Mouse (Mus musculus) liver, embryonic 15.5 days (tissue): Measurements from ENCODE around the gene Metap1. TPM values are rescaled to one million over a fixed set of nuclear protein-coding genes. Genes with fewer than 3 reads are reported as not detected.

Experiments used
- ATAC-seq: fragments of 200-750 bp; cut with Nextera tagmentation; 2 replicates; pipeline ENCODE4 v1.8.0; 2017; ENCODE audit warnings: moderate number of reproducible peaks, mild to moderate bottlenecking, moderate library complexity; ENCODE audit not compliant: insufficient read depth
- H3K27ac ChIP-seq: fragments of 300-500 bp; sonication (generic); replicated peaks from 2 replicates; pipeline ENCODE4 v1.5.1; 2015; ENCODE audit warnings: mild to moderate bottlenecking, inconsistent platforms
- H3K27me3 ChIP-seq: fragments of 300-500 bp; sonication (generic); 2 replicates; pipeline ENCODE4 v1.6.1; 2015; ENCODE audit warnings: mild to moderate bottlenecking, inconsistent platforms
- H3K36me3 ChIP-seq: fragments of 300-500 bp; sonication (generic); replicated peaks from 2 replicates; pipeline ENCODE4 v1.6.1; 2015; ENCODE audit warnings: moderate library complexity, mild to moderate bottlenecking, inconsistent platforms
- H3K4me1 ChIP-seq: fragments of 300-500 bp; sonication (generic); replicated peaks from 2 replicates; pipeline ENCODE4 v1.6.1; 2015; ENCODE audit warnings: inconsistent platforms
- H3K4me2 ChIP-seq: fragments of 300-500 bp; sonication (generic); 2 replicates; pipeline ENCODE4 v1.6.1; 2015; ENCODE audit warnings: moderate library complexity, mild to moderate bottlenecking, inconsistent platforms
- H3K4me3 ChIP-seq: fragments of 300-500 bp; sonication (generic); replicated peaks from 2 replicates; pipeline ENCODE4 v1.5.1; 2015; ENCODE audit warnings: mild to moderate bottlenecking, inconsistent platforms
- H3K9ac ChIP-seq: fragments of 300-500 bp; sonication (generic); 2 replicates; pipeline ENCODE4 v1.6.1; 2015; ENCODE audit warnings: moderate library complexity, mild to moderate bottlenecking, inconsistent platforms
- H3K9me3 ChIP-seq: fragments of 300-500 bp; sonication (generic); replicated peaks from 2 replicates; pipeline ENCODE4 v1.6.1; 2016; ENCODE audit warnings: inconsistent platforms
- WGBS: fragments of 180-500 bp; shearing (Covaris S2); methylation state at CpG from one replicate; pipeline ENCODE4 v1.1.7; 2015; ENCODE audit warnings: mixed read lengths; ENCODE audit not compliant: insufficient replicate concordance; 5-methylcytosine and 5-hydroxymethylcytosine counted together
- polyA plus RNA-seq: library from polyadenylated mRNA; unstranded; fragments of >200 nt; fragmentation: Nextera tagmentation; extraction: Ambion mirVana; gene quantifications from 2 replicates; pipeline ENCODE4 v1.2.1, GENCODE M21; 2015

The Metap1 gene
- polyA plus RNA-seq, 1 experiment from 2014 or later: 20.8 TPM

- H3K27me3 ChIP-seq: no peaks in the 10 kb centered on the region
- no peak overlapping the region for H3K4me2 ChIP-seq
- no peak overlapping the region for H3K9ac ChIP-seq
- H3K4me1 ChIP-seq: peaks cover 10% of the 10 kb centered on the region
- no peak for ATAC-seq
- H3K4me3 ChIP-seq: no peak overlapping the region
- no peaks in the 10 kb centered on the region for H3K36me3 ChIP-seq
- no peak overlapping the region for H3K27ac ChIP-seq
- WGBS: 69% methylated on average over 15 of the region's 15 CpGs
- no peaks in the 10 kb centered on the region for H3K9me3 ChIP-seq
Observed at GRCm38 (mm10) chr3:138499854-138500740, 10.8 kb upstream of the Metap1 start.

DNA sequence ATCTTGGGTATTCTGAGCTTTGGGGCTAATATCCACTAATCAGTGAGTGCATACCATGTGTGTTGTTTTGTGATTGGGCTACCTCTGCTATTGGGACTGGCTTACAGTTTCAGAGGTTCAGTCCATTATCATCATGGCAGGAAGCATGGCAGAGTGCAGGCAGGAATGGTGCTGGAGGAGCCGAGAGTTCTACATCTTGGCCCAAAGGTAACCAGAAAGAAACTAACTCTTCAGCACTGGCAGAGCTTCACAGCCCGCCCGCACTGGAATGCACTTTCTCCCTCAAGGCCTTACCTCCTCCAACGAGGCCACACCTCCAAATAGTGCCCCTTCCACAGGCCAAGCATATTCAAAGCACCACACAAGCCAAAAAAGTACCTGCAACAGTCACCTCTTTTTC, 9.4 kb upstream of the Metap1 start:
- 57% methylated on average over 4 of the region's 4 CpGs for WGBS
- Histone ChIP-seq H3K4me1 (peaks cover 19% of the 10 kb centered on the region), H3K9ac (no peak overlapping the region), H3K4me3 (no peak overlapping the region), H3K36me3 (no peaks in the 10 kb centered on the region), H3K27ac (no peak overlapping the region), H3K4me2 (no peak overlapping the region), H3K9me3 (no peaks in the 10 kb centered on the region), H3K27me3 (no peaks in the 10 kb centered on the region)
- no peak for ATAC-seq

DNA sequence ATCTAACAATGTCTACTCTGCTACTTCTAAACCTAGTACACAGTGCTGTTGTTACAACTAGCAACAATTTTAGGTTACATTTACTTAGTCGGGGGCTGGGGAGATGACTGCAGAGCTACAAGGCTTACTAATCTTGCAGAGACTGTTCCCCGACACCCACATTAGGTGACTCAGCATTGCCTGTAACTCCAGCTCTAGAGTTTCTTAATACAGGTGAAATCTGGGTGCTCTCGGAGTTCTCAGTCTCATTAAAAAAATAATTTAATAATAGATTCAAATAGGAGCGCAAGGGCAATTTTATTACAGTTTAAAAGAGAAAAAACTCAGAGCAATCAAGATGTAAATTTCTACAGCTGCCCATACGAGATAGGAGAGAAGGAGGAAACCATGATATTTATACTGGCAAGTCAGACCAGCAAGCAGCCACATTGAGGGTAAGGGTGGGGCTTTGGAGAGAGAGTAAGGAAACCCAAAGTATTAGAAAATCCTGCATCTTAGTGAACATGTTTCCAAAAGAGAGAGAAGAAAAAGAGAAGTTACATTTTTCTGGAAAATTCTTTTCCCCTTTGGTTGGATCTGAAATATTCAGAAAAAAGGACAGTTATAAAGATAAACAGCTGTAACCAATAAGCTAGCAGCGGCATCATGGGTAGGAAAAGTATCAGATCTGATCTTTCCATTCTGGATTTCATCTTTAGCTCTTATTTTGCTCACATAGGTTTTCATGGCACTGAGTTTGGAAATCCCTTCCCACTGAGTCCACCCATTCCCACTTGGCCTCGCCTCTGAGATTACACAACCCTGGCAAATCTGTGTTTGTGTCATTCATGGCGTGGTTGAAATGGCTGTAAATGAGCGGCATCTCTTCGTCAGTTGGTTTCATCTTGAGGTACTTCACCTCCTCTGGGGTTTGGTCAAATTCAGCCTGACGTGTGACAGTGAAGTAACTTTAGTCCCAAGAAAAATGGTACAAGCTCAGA, 6.1 kb upstream of the Metap1 start:
- peak overlapping the region; percentile 41 for H3K4me2 ChIP-seq
- H3K27ac ChIP-seq: no peak overlapping the region
- no peaks in the 10 kb centered on the region for H3K36me3 ChIP-seq
- no peak overlapping the region for H3K9ac ChIP-seq
- H3K4me3 ChIP-seq: no peak overlapping the region
- peaks cover 19% of the 10 kb centered on the region for H3K4me1 ChIP-seq
- no peaks in the 10 kb centered on the region for H3K9me3 ChIP-seq
- no peaks in the 10 kb centered on the region for H3K27me3 ChIP-seq
- WGBS: 29% methylated on average over 11 of the region's 11 CpGs
- ATAC-seq: peak; percentile 63

GRCm38 (mm10) chr3:138494565-138494964, 5.2 kb upstream of the Metap1 start:
- no peak for ATAC-seq
- Histone ChIP-seq H3K27me3 (no peaks in the 10 kb centered on the region), H3K27ac (no peak overlapping the region), H3K9ac (no peak overlapping the region), H3K4me3 (no peak overlapping the region), H3K9me3 (no peaks in the 10 kb centered on the region), H3K4me2 (no peak overlapping the region; the same call in 1 of the 2 replicates), H3K36me3 (no peaks in the 10 kb centered on the region), H3K4me1 (peaks cover 25% of the 10 kb centered on the region)
- WGBS: 10% methylated on average over 1 of the region's 1 CpGs

GRCm38 (mm10) chr3:138493668-138494067, 4.4 kb upstream of the Metap1 start:
- WGBS: 39% methylated on average over 3 of the region's 3 CpGs
- H3K9ac ChIP-seq: no peak overlapping the region
- no peaks in the 10 kb centered on the region for H3K9me3 ChIP-seq
- no peaks in the 10 kb centered on the region for H3K27me3 ChIP-seq
- peaks cover 25% of the 10 kb centered on the region for H3K4me1 ChIP-seq
- H3K4me2 ChIP-seq: no peak overlapping the region
- no peaks in the 10 kb centered on the region for H3K36me3 ChIP-seq
- ATAC-seq: no peak
- H3K27ac ChIP-seq: no peak overlapping the region
- H3K4me3 ChIP-seq: no peak overlapping the region

- H3K9ac ChIP-seq: peak overlapping the region; percentile 59
- ATAC-seq: no peak
- H3K4me3 ChIP-seq: peak overlapping the region; percentile 69
- H3K4me1 ChIP-seq: peaks cover 33% of the 10 kb centered on the region
- H3K4me2 ChIP-seq: peak overlapping the region; percentile 92
- H3K9me3 ChIP-seq: no peaks in the 10 kb centered on the region
- H3K27me3 ChIP-seq: no peaks in the 10 kb centered on the region
- peak overlapping the region; percentile 68 for H3K27ac ChIP-seq
- 5% methylated on average over 6 of the region's 6 CpGs for WGBS
- peaks cover 18% of the 10 kb centered on the region for H3K36me3 ChIP-seq
Observed at GRCm38 (mm10) chr3:138490034-138490337, 671 bp upstream of the Metap1 start.

- under 1% methylated on average over 54 of the region's 61 CpGs for WGBS
- Histone ChIP-seq H3K27me3 (no peaks in the 10 kb centered on the region), H3K36me3 (peaks cover 27% of the 10 kb centered on the region), H3K4me3 (peak overlapping the region; percentile 69), H3K9ac (peak overlapping the region; percentile 67), H3K27ac (peak overlapping the region; percentile 79), H3K4me2 (peak overlapping the region; percentile 92), H3K4me1 (peaks cover 25% of the 10 kb centered on the region), H3K9me3 (no peaks in the 10 kb centered on the region)
- ATAC-seq: peak; percentile 69
Observed at GRCm38 (mm10) chr3:138488584-138489326, 560 bp downstream of the Metap1 start.

GRCm38 (mm10) chr3:138483240-138483639, 6.1 kb downstream of the Metap1 start:
- Histone ChIP-seq H3K9ac (no peak overlapping the region), H3K4me3 (no peak overlapping the region), H3K9me3 (no peaks in the 10 kb centered on the region), H3K36me3 (peaks cover 65% of the 10 kb centered on the region), H3K4me1 (peaks cover 40% of the 10 kb centered on the region), H3K4me2 (no peak overlapping the region), H3K27ac (no peak overlapping the region), H3K27me3 (no peaks in the 10 kb centered on the region)
- no peak for ATAC-seq
- WGBS: 69% methylated on average over 2 of the region's 2 CpGs

DNA sequence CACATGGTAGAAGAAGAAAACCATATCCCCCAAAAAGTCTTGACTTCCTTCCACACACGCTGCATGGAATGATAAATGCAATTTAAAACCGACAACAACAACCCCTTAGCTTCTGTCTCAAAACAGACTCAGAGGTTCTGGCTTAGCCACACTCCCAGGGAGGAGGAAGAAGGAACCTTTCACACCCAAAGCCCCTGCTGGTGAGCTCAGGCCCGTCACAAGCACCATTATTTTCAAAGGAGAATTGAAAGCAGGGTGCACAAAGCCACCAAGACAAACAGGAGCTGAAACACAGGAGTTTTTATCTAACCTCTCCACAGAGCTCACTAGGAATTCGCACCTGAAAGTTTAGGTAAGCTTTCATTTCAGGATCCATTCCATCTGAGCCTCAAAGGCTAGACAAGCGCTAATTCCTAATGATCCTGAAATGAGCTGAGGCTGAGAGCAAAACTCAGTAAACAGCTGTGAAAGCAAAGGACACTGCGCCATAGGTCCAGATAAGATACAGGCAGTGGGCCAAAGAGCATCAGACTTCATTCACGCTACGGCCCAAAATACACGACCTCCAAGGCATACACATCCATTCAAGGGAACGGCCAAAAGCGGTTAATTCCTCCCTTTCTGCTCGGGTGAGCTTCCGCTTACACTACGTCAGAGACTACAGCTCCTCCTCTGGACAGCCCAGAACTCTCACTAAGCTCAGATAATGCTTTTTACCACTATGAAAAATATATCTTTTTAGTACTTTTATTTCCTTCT, 7.6 kb downstream of the Metap1 start:
- Histone ChIP-seq H3K36me3 (peaks cover 59% of the 10 kb centered on the region), H3K4me2 (no peak overlapping the region), H3K9ac (no peak overlapping the region), H3K9me3 (no peaks in the 10 kb centered on the region), H3K4me3 (no peak overlapping the region), H3K27me3 (no peaks in the 10 kb centered on the region), H3K4me1 (peaks cover 27% of the 10 kb centered on the region), H3K27ac (no peak overlapping the region)
- no peak for ATAC-seq
- WGBS: 64% methylated on average over 14 of the region's 14 CpGs

GRCm38 (mm10) chr3:138479489-138479888, 9.8 kb downstream of the Metap1 start:
- WGBS: 48% methylated on average over 8 of the region's 8 CpGs
- no peak overlapping the region for H3K27ac ChIP-seq
- H3K4me2 ChIP-seq: no peak overlapping the region
- H3K9me3 ChIP-seq: no peaks in the 10 kb centered on the region
- H3K4me1 ChIP-seq: peaks cover 23% of the 10 kb centered on the region
- H3K4me3 ChIP-seq: no peak overlapping the region
- no peak overlapping the region for H3K9ac ChIP-seq
- peak; percentile 64 for ATAC-seq
- H3K27me3 ChIP-seq: no peaks in the 10 kb centered on the region
- peaks cover 59% of the 10 kb centered on the region for H3K36me3 ChIP-seq
